Mouse (Mus musculus): ENCODE results near the gene Zfp507. TPM values are rescaled to one million over a fixed set of nuclear protein-coding genes. Genes with fewer than 3 reads are reported as not detected.
A peak's percentile ranks its signal among the peaks of the same experiment; 100 is the strongest.

The Zfp507 gene
- polyA plus RNA-seq (2014; fragmentation: Nextera tagmentation; extraction: Ambion mirVana): 16.1 and 16.3 TPM in 2 replicates

GRCm38 (mm10) chr7:35802906-35803595, at the start of gene Zfp507:
Zfp507 (minus strand) TSS chr7:35803003.
- 21% methylated on average over 26 of the region's 26 CpGs for WGBS
- peak; percentile 97 for ATAC-seq (ENCODE audit: low FRiP score)

GRCm38 (mm10) chr7:35850426-35850825, 47.6 kb upstream of the Zfp507 start:
- Histone ChIP-seq H3K9ac (ENCODE audit: low read length) (no peak overlapping the region), H3K36me3 (ENCODE audit: control insufficient read depth, insufficient read depth, low read length) (no peaks in the 10 kb centered on the region), H3K27ac (ENCODE audit: low read depth, low read length) (no peak overlapping the region), H3K4me3 (ENCODE audit: low read depth, low read length) (no peak overlapping the region), H3K9me3 (ENCODE audit: control insufficient read depth, low read length) (no peaks in the 10 kb centered on the region), H3K27me3 (ENCODE audit: control insufficient read depth, insufficient read depth, low read length) (no peaks in the 10 kb centered on the region), H3K4me2 (no peak overlapping the region), H3K4me1 (ENCODE audit: control insufficient read depth, insufficient read depth, low read length) (no peaks in the 10 kb centered on the region)
- WGBS: 86% methylated on average over 5 of the region's 5 CpGs
- DNase-seq (ENCODE audit: low spot score, missing footprints) (no peak), ATAC-seq (ENCODE audit: low FRiP score) (no peak)

More at GRCm38 (mm10) chr7:35802906-35803595, at the start of gene Zfp507:
- Histone ChIP-seq H3K9me3 (ENCODE audit: control insufficient read depth, low read length) (no peaks in the 10 kb centered on the region), H3K4me2 (peak within 1 kb of the TSS; percentile 84), H3K9ac (ENCODE audit: low read length) (peak within 1 kb of the TSS; percentile 98), H3K36me3 (ENCODE audit: control insufficient read depth, insufficient read depth, low read length) (peaks cover 4% of the 10 kb centered on the region), H3K27ac (ENCODE audit: low read depth, low read length) (peak within 1 kb of the TSS; percentile 79), H3K4me1 (ENCODE audit: control insufficient read depth, insufficient read depth, low read length) (peaks cover 3% of the 10 kb centered on the region; the same call in 1 of the 2 replicates), H3K4me3 (ENCODE audit: low read depth, low read length) (peak within 1 kb of the TSS; percentile 89), H3K27me3 (ENCODE audit: control insufficient read depth, insufficient read depth, low read length) (no peaks in the 10 kb centered on the region)
- peak; percentile 99 for DNase-seq (ENCODE audit: low spot score, missing footprints)

GRCm38 (mm10) chr7:35848526-35848925, 45.7 kb upstream of the Zfp507 start:
- no peaks in the 10 kb centered on the region for H3K27me3 ChIP-seq (ENCODE audit: control insufficient read depth, insufficient read depth, low read length)
- no peak overlapping the region for H3K27ac ChIP-seq (ENCODE audit: low read depth, low read length)
- no peak overlapping the region for H3K9ac ChIP-seq (ENCODE audit: low read length)
- no peak overlapping the region for H3K4me3 ChIP-seq (ENCODE audit: low read depth, low read length)
- ATAC-seq (ENCODE audit: low FRiP score) (no peak), DNase-seq (ENCODE audit: low spot score, missing footprints) (no peak)
- no peaks in the 10 kb centered on the region for H3K9me3 ChIP-seq (ENCODE audit: control insufficient read depth, low read length)
- H3K4me2 ChIP-seq: no peak overlapping the region
- no peaks in the 10 kb centered on the region for H3K36me3 ChIP-seq (ENCODE audit: control insufficient read depth, insufficient read depth, low read length)
- 65% methylated on average over 14 of the region's 14 CpGs for whole genome bisulfite sequencing
- no peaks in the 10 kb centered on the region for H3K4me1 ChIP-seq (ENCODE audit: control insufficient read depth, insufficient read depth, low read length)

GRCm38 (mm10) chr7:35840504-35840903, 37.7 kb upstream of the Zfp507 start:
- Histone ChIP-seq H3K9ac (ENCODE audit: low read length) (no peak overlapping the region), H3K4me2 (no peak overlapping the region), H3K27me3 (ENCODE audit: control insufficient read depth, insufficient read depth, low read length) (no peaks in the 10 kb centered on the region), H3K36me3 (ENCODE audit: control insufficient read depth, insufficient read depth, low read length) (no peaks in the 10 kb centered on the region), H3K4me1 (ENCODE audit: control insufficient read depth, insufficient read depth, low read length) (no peaks in the 10 kb centered on the region), H3K9me3 (ENCODE audit: control insufficient read depth, low read length) (no peaks in the 10 kb centered on the region), H3K27ac (ENCODE audit: low read depth, low read length) (no peak overlapping the region), H3K4me3 (ENCODE audit: low read depth, low read length) (no peak overlapping the region)
- DNase-seq (ENCODE audit: low spot score, missing footprints): no peak
- ATAC-seq (ENCODE audit: low FRiP score): no peak
- WGBS: 80% methylated on average over 4 of the region's 4 CpGs

- H3K27ac ChIP-seq (ENCODE audit: low read depth, low read length): no peak overlapping the region
- H3K27me3 ChIP-seq (ENCODE audit: control insufficient read depth, insufficient read depth, low read length): no peaks in the 10 kb centered on the region
- ATAC-seq (ENCODE audit: low FRiP score) (no peak), DNase-seq (ENCODE audit: low spot score, missing footprints) (peak; percentile 69)
- H3K4me1 ChIP-seq (ENCODE audit: control insufficient read depth, insufficient read depth, low read length): no peaks in the 10 kb centered on the region
- H3K4me2 ChIP-seq: no peak overlapping the region
- 86% methylated on average over 19 of the region's 19 CpGs for WGBS
- H3K4me3 ChIP-seq (ENCODE audit: low read depth, low read length): no peak overlapping the region
- H3K9me3 ChIP-seq (ENCODE audit: control insufficient read depth, low read length): no peaks in the 10 kb centered on the region
- no peaks in the 10 kb centered on the region for H3K36me3 ChIP-seq (ENCODE audit: control insufficient read depth, insufficient read depth, low read length)
- H3K9ac ChIP-seq (ENCODE audit: low read length): no peak overlapping the region
Measured at GRCm38 (mm10) chr7:35836851-35837250, 34.0 kb upstream of the Zfp507 start.

GRCm38 (mm10) chr7:35836415-35836814, 33.6 kb upstream of the Zfp507 start:
- no peak overlapping the region for H3K4me3 ChIP-seq (ENCODE audit: low read depth, low read length)

GRCm38 (mm10) chr7:35830119-35830518, 27.3 kb upstream of the Zfp507 start:
- Histone ChIP-seq H3K4me1 (ENCODE audit: control insufficient read depth, insufficient read depth, low read length) (no peaks in the 10 kb centered on the region), H3K4me3 (ENCODE audit: low read depth, low read length) (no peak overlapping the region), H3K27me3 (ENCODE audit: control insufficient read depth, insufficient read depth, low read length) (no peaks in the 10 kb centered on the region), H3K9me3 (ENCODE audit: control insufficient read depth, low read length) (no peaks in the 10 kb centered on the region), H3K4me2 (no peak overlapping the region), H3K27ac (ENCODE audit: low read depth, low read length) (no peak overlapping the region), H3K9ac (ENCODE audit: low read length) (no peak overlapping the region), H3K36me3 (ENCODE audit: control insufficient read depth, insufficient read depth, low read length) (no peaks in the 10 kb centered on the region)
- 85% methylated on average over 7 of the region's 7 CpGs for WGBS
- ATAC-seq (ENCODE audit: low FRiP score) (no peak), DNase-seq (ENCODE audit: low spot score, missing footprints) (peak; percentile 62)

More at GRCm38 (mm10) chr7:35836415-35836814, 33.6 kb upstream of the Zfp507 start:
- Histone ChIP-seq H3K9me3 (ENCODE audit: control insufficient read depth, low read length) (no peaks in the 10 kb centered on the region), H3K4me2 (no peak overlapping the region), H3K9ac (ENCODE audit: low read length) (no peak overlapping the region), H3K4me1 (ENCODE audit: control insufficient read depth, insufficient read depth, low read length) (no peaks in the 10 kb centered on the region), H3K36me3 (ENCODE audit: control insufficient read depth, insufficient read depth, low read length) (no peaks in the 10 kb centered on the region), H3K27ac (ENCODE audit: low read depth, low read length) (no peak overlapping the region), H3K27me3 (ENCODE audit: control insufficient read depth, insufficient read depth, low read length) (no peaks in the 10 kb centered on the region)
- ATAC-seq (ENCODE audit: low FRiP score) (no peak), DNase-seq (ENCODE audit: low spot score, missing footprints) (peak; percentile 79)
- 88% methylated on average over 3 of the region's 3 CpGs for WGBS

- Histone ChIP-seq H3K27ac (ENCODE audit: low read depth, low read length) (no peak overlapping the region), H3K4me3 (ENCODE audit: low read depth, low read length) (no peak overlapping the region), H3K4me1 (ENCODE audit: control insufficient read depth, insufficient read depth, low read length) (no peaks in the 10 kb centered on the region), H3K27me3 (ENCODE audit: control insufficient read depth, insufficient read depth, low read length) (no peaks in the 10 kb centered on the region), H3K36me3 (ENCODE audit: control insufficient read depth, insufficient read depth, low read length) (no peaks in the 10 kb centered on the region), H3K9me3 (ENCODE audit: control insufficient read depth, low read length) (no peaks in the 10 kb centered on the region), H3K4me2 (no peak overlapping the region), H3K9ac (ENCODE audit: low read length) (no peak overlapping the region)
- WGBS: 88% methylated on average over 12 of the region's 12 CpGs
- ATAC-seq (ENCODE audit: low FRiP score): no peak
- DNase-seq (ENCODE audit: low spot score, missing footprints): peak; percentile 41
Measured at GRCm38 (mm10) chr7:35823906-35824305, 21.1 kb upstream of the Zfp507 start.

- no peak overlapping the region for H3K4me3 ChIP-seq (ENCODE audit: low read depth, low read length)
- no peak overlapping the region for H3K9ac ChIP-seq (ENCODE audit: low read length)
- no peak overlapping the region for H3K4me2 ChIP-seq
- H3K4me1 ChIP-seq (ENCODE audit: control insufficient read depth, insufficient read depth, low read length): no peaks in the 10 kb centered on the region
- 89% methylated on average over 17 of the region's 17 CpGs for WGBS
- no peaks in the 10 kb centered on the region for H3K27me3 ChIP-seq (ENCODE audit: control insufficient read depth, insufficient read depth, low read length)
- no peaks in the 10 kb centered on the region for H3K9me3 ChIP-seq (ENCODE audit: control insufficient read depth, low read length)
- no peaks in the 10 kb centered on the region for H3K36me3 ChIP-seq (ENCODE audit: control insufficient read depth, insufficient read depth, low read length)
- ATAC-seq (ENCODE audit: low FRiP score) (no peak), DNase-seq (ENCODE audit: low spot score, missing footprints) (no peak)
- H3K27ac ChIP-seq (ENCODE audit: low read depth, low read length): no peak overlapping the region
Measured at GRCm38 (mm10) chr7:35822320-35822719, 19.5 kb upstream of the Zfp507 start.

Measured in midbrain, embryonic 11.5 days (tissue).